Mouse (Mus musculus) brain, embryonic 14.5 days (tissue): Measurements from ENCODE around the gene Pdzd3.

ENCODE experiments used
- CTCF ChIP-seq: fragments of 200-500 bp; IDR thresholded peaks from 2 replicates; pipeline ENCODE4 v1.5.1; 2012; ENCODE audit warnings: inconsistent platforms, mild to moderate bottlenecking, moderate library complexity, borderline replicate concordance; ENCODE audit not compliant: insufficient read depth, insufficient read length; ENCODE audit errors: extremely low read depth
- POLR2A ChIP-seq: fragments of 200-500 bp; IDR thresholded peaks from 2 replicates; pipeline ENCODE4 v1.6.1; 2012; ENCODE audit warnings: mild to moderate bottlenecking, inconsistent platforms, borderline replicate concordance; ENCODE audit not compliant: poor library complexity, insufficient read depth, insufficient read length, severe bottlenecking; ENCODE audit errors: extremely low read depth

- TF ChIP-seq CTCF (no peak), POLR2A (no peak)
Measured at GRCm38 (mm10) chr9:44237128-44237527, 14.1 kb downstream of the Pdzd3 start.
